Mouse (Mus musculus) forebrain, embryonic 16.5 days (tissue): ENCODE data around the gene Antxr1. TPM values are rescaled to one million over a fixed set of nuclear protein-coding genes. Genes with fewer than 3 reads are reported as not detected.

Experiments
- ATAC-seq: fragments of 200-750 bp; cut with Nextera tagmentation; 2 replicates; pipeline ENCODE4 v1.8.0; 2017; ENCODE audit warnings: mild to moderate bottlenecking, moderate library complexity
- H3K27ac ChIP-seq: fragments of 300-500 bp; sonication (generic); 2 replicates; pipeline ENCODE4 v1.5.1; 2014; ENCODE audit warnings: low read length, control low read depth
- H3K27me3 ChIP-seq: fragments of 300-500 bp; sonication (generic); replicated peaks from 2 replicates; pipeline ENCODE4 v1.6.1; 2014; ENCODE audit warnings: low read length; ENCODE audit not compliant: control insufficient read depth, insufficient read depth
- H3K36me3 ChIP-seq: fragments of 300-500 bp; sonication (generic); 2 replicates; pipeline ENCODE4 v1.6.1; 2014; ENCODE audit not compliant: control insufficient read depth, insufficient read depth
- H3K4me1 ChIP-seq: fragments of 300-500 bp; sonication (generic); replicated peaks from 2 replicates; pipeline ENCODE4 v1.6.1; 2014; ENCODE audit warnings: low read length; ENCODE audit not compliant: control insufficient read depth, insufficient read depth
- H3K4me2 ChIP-seq: fragments of 300-500 bp; sonication (generic); 2 replicates; pipeline ENCODE4 v1.6.1; 2014; ENCODE audit warnings: mild to moderate bottlenecking, low read length, control low read depth
- H3K4me3 ChIP-seq: fragments of 300-500 bp; sonication (generic); replicated peaks from 2 replicates; pipeline ENCODE4 v1.5.1; 2014; ENCODE audit warnings: mild to moderate bottlenecking, low read length, control low read depth
- H3K9ac ChIP-seq: fragments of 300-500 bp; sonication (generic); replicated peaks from 2 replicates; pipeline ENCODE4 v1.6.1; 2014; ENCODE audit warnings: low read depth, low read length, control low read depth
- H3K9me3 ChIP-seq: fragments of 300-500 bp; sonication (generic); 2 replicates; pipeline ENCODE4 v1.6.1; 2016; ENCODE audit warnings: low read length; ENCODE audit not compliant: control insufficient read depth
- WGBS: fragments of 180-500 bp; shearing (Covaris S2); extraction: QIAGEN DNeasy Blood & Tissue Kit; methylation state at CpG from one replicate; pipeline ENCODE4 v1.1.7; 2014; 5-methylcytosine and 5-hydroxymethylcytosine counted together
- polyA plus RNA-seq: library from polyadenylated mRNA; unstranded; fragments of >200 nt; fragmentation: Nextera tagmentation; extraction: Ambion mirVana; gene quantifications from 2 replicates; pipeline ENCODE4 v1.2.1, GENCODE M21; 2015

The Antxr1 gene
- polyA plus RNA-seq, 1 experiment from 2014 or later: 3.1 TPM

GRCm38 (mm10) chr6:87258976-87259375 is 76.6 kb downstream of the Antxr1 start:
- ATAC-seq: 0 out of 2 replicates have a peak, but pooled peaks have one; percentile 45

GRCm38 (mm10) chr6:87257981-87258775 is 77.4 kb downstream of the Antxr1 start:
- H3K4me3 ChIP-seq: no peak overlapping the region
- 66% methylated on average over 7 of the region's 7 CpGs for WGBS
- H3K4me1 ChIP-seq: peaks cover 18% of the 10 kb centered on the region
- peak overlapping the region; percentile 34 for H3K27ac ChIP-seq
- no peak overlapping the region for H3K4me2 ChIP-seq
- ATAC-seq: peak; percentile 78
- H3K9me3 ChIP-seq: no peaks in the 10 kb centered on the region
- H3K9ac ChIP-seq: no peak overlapping the region
- no peaks in the 10 kb centered on the region for H3K36me3 ChIP-seq
- no peaks in the 10 kb centered on the region for H3K27me3 ChIP-seq

More at GRCm38 (mm10) chr6:87258976-87259375, 76.6 kb downstream of the Antxr1 start:
- H3K27ac ChIP-seq: 0 out of 2 replicates have a peak overlapping the region, but pooled peaks have one; percentile 34
- no peak overlapping the region for H3K4me3 ChIP-seq
- H3K9ac ChIP-seq: no peak overlapping the region
- H3K36me3 ChIP-seq: no peaks in the 10 kb centered on the region
- H3K4me1 ChIP-seq: peaks cover 18% of the 10 kb centered on the region
- H3K27me3 ChIP-seq: no peaks in the 10 kb centered on the region
- 22% methylated on average over 5 of the region's 5 CpGs for WGBS
- no peak overlapping the region for H3K4me2 ChIP-seq
- H3K9me3 ChIP-seq: no peaks in the 10 kb centered on the region

GRCm38 (mm10) chr6:87257471-87257870 is 78.2 kb downstream of the Antxr1 start:
- H3K27me3 ChIP-seq: no peaks in the 10 kb centered on the region
- H3K9me3 ChIP-seq: no peaks in the 10 kb centered on the region
- no peak overlapping the region for H3K4me2 ChIP-seq
- H3K27ac ChIP-seq: 0 out of 2 replicates have a peak overlapping the region, but pooled peaks have one; percentile 2
- H3K4me3 ChIP-seq: no peak overlapping the region
- H3K36me3 ChIP-seq: no peaks in the 10 kb centered on the region
- no peak for ATAC-seq
- WGBS: 89% methylated on average over 4 of the region's 4 CpGs
- H3K9ac ChIP-seq: no peak overlapping the region
- peaks cover 20% of the 10 kb centered on the region for H3K4me1 ChIP-seq

- Histone ChIP-seq H3K27ac (no peak overlapping the region), H3K9me3 (no peaks in the 10 kb centered on the region), H3K4me1 (peaks cover 30% of the 10 kb centered on the region), H3K27me3 (no peaks in the 10 kb centered on the region), H3K36me3 (no peaks in the 10 kb centered on the region), H3K4me2 (no peak overlapping the region), H3K9ac (no peak overlapping the region), H3K4me3 (no peak overlapping the region)
- 91% methylated on average over 12 of the region's 12 CpGs for WGBS
- ATAC-seq: no peak
Measured at GRCm38 (mm10) chr6:87255668-87256067, 80.0 kb downstream of the Antxr1 start.

GRCm38 (mm10) chr6:87254756-87255155 is 80.9 kb downstream of the Antxr1 start:
- 37% methylated on average over 7 of the region's 7 CpGs for WGBS
- no peaks in the 10 kb centered on the region for H3K36me3 ChIP-seq
- no peaks in the 10 kb centered on the region for H3K9me3 ChIP-seq
- H3K4me2 ChIP-seq: no peak overlapping the region
- no peak overlapping the region for H3K4me3 ChIP-seq
- H3K9ac ChIP-seq: no peak overlapping the region
- H3K4me1 ChIP-seq: peaks cover 30% of the 10 kb centered on the region
- no peak for ATAC-seq
- no peak overlapping the region for H3K27ac ChIP-seq
- no peaks in the 10 kb centered on the region for H3K27me3 ChIP-seq

- Histone ChIP-seq H3K36me3 (no peaks in the 10 kb centered on the region), H3K9ac (no peak overlapping the region), H3K4me3 (no peak overlapping the region), H3K27me3 (no peaks in the 10 kb centered on the region), H3K4me2 (no peak overlapping the region), H3K9me3 (no peaks in the 10 kb centered on the region), H3K4me1 (peaks cover 12% of the 10 kb centered on the region), H3K27ac (no peak overlapping the region)
- ATAC-seq: peak; percentile 71
- WGBS: 22% methylated on average over 5 of the region's 5 CpGs
Measured at GRCm38 (mm10) chr6:87251716-87252115, 83.9 kb downstream of the Antxr1 start.

GRCm38 (mm10) chr6:87250701-87251100 is 84.9 kb downstream of the Antxr1 start:
- WGBS: 63% methylated on average over 3 of the region's 3 CpGs
- peak; percentile 49; the same call in 1 of the 2 replicates for ATAC-seq

GRCm38 (mm10) chr6:87248226-87248834 is 87.3 kb downstream of the Antxr1 start:
- no peak for ATAC-seq
- Histone ChIP-seq H3K27me3 (no peaks in the 10 kb centered on the region), H3K36me3 (no peaks in the 10 kb centered on the region), H3K4me2 (no peak overlapping the region), H3K27ac (no peak overlapping the region), H3K4me3 (no peak overlapping the region), H3K9ac (no peak overlapping the region), H3K9me3 (no peaks in the 10 kb centered on the region), H3K4me1 (peaks cover 12% of the 10 kb centered on the region)
- WGBS: 89% methylated on average over 9 of the region's 9 CpGs

More at GRCm38 (mm10) chr6:87250701-87251100, 84.9 kb downstream of the Antxr1 start:
- Histone ChIP-seq H3K4me1 (peaks cover 12% of the 10 kb centered on the region), H3K9me3 (no peaks in the 10 kb centered on the region), H3K9ac (no peak overlapping the region), H3K4me2 (no peak overlapping the region), H3K27me3 (no peaks in the 10 kb centered on the region), H3K27ac (no peak overlapping the region), H3K4me3 (no peak overlapping the region), H3K36me3 (no peaks in the 10 kb centered on the region)
